Mouse (Mus musculus): ENCODE measurements around the gene Zic4. TPM values are rescaled to one million over a fixed set of nuclear protein-coding genes. Genes with fewer than 3 reads are reported as not detected.

Zic4 gene
- polyA plus RNA-seq, 1 experiment from 2014 or later = not detected

DNA sequence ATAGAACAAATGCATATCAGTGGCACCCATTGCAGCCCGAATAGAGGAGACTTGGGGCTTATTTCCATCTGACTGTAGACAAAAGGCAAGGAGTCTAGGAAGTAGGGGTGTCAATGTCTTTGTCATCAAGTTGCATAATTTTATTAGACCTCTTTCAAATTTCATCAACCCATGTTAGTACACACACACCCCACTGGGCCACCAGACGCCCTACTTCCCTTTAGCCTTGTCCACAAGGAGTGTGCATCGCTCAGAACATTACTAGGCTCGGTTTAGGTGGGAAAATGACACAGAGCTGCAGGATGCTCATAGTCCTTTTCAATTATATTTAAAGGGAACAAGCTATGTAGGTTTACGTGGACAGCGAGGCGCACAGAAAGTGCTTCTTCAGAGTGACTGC, 37.8 kb downstream of the Zic4 start:
- Histone ChIP-seq H3K4me1 (no peaks in the 10 kb centered on the region), H3K9ac (no peak overlapping the region), H3K27me3 (peaks cover 97% of the 10 kb centered on the region), H3K36me3 (no peaks in the 10 kb centered on the region), H3K9me3 (no peaks in the 10 kb centered on the region), H3K4me2 (no peak overlapping the region), H3K27ac (no peak overlapping the region), H3K4me3 (no peak overlapping the region)
- no peak for ATAC-seq (ENCODE audit: borderline replicate concordance, extremely low read depth, low FRiP score, low TSS enrichment)
- 21% methylated on average over 7 of the region's 7 CpGs for WGBS

DNA sequence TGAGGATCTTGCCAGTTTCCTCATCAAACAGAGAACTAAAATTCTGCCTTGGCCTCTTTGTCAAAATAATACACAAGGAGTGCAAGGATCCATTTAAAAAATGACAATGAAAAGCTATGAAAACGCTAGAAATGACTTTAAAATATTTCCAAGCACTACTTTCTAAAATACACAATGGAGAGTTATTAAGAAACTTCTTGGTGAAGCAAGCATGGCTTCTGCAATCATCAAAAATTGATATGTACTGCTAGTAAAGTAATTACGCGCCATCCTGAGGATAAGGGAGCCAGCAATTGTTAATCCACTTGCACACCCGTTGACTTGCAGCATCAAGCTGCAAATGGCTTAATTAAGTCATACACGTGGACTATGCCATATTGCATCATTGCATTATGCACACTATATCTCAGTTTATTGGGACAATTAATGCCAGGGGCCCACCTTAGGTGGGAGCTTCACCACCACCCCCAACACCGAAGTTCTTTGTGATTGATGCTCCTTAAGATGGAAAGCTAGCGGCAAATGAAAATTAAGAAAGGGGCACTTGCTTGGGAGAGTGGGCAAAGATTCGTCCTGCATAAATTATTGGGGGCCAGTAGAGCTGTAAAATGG, 38.4 kb downstream of the Zic4 start:
- Histone ChIP-seq H3K27me3 (peaks cover 97% of the 10 kb centered on the region), H3K9me3 (no peaks in the 10 kb centered on the region), H3K4me3 (no peak overlapping the region), H3K9ac (no peak overlapping the region), H3K4me2 (no peak overlapping the region), H3K27ac (no peak overlapping the region), H3K36me3 (no peaks in the 10 kb centered on the region), H3K4me1 (no peaks in the 10 kb centered on the region)
- 13% methylated on average over 8 of the region's 8 CpGs for WGBS
- no peak for ATAC-seq (ENCODE audit: borderline replicate concordance, extremely low read depth, low FRiP score, low TSS enrichment)

DNA sequence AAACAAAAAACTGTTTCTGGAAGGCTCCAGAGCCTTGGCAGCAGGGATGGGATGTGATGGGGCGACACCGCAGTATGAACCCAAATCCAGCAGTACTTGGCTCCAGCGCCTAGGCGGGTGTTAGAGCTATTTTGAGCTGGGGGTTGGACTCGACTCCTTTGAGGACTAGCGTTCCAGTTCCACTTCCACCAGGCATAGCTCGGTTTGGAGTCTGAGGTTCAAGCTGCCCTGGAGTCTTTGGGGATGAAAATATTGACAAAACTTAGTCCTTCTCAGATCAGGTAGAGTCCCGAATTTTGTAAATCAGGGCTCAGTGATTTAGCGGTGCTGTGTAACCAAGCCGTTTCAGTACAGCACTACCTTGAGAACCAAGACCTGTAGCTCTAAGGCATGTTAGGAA, 39.3 kb downstream of the Zic4 start:
- WGBS = under 1% methylated on average over 10 of the region's 10 CpGs
- Histone ChIP-seq H3K4me3 (no peak overlapping the region), H3K9me3 (no peaks in the 10 kb centered on the region), H3K4me1 (no peaks in the 10 kb centered on the region), H3K9ac (no peak overlapping the region), H3K27ac (no peak overlapping the region), H3K4me2 (no peak overlapping the region), H3K36me3 (no peaks in the 10 kb centered on the region), H3K27me3 (peaks cover 97% of the 10 kb centered on the region)
- no peak for ATAC-seq (ENCODE audit: borderline replicate concordance, extremely low read depth, low FRiP score, low TSS enrichment)

GRCm38 (mm10) chr9:91404229-91404628, 42.0 kb downstream of the Zic4 start:
- H3K4me3 ChIP-seq = no peak overlapping the region
- peaks cover 91% of the 10 kb centered on the region for H3K27me3 ChIP-seq
- no peak overlapping the region for H3K9ac ChIP-seq
- H3K4me2 ChIP-seq = no peak overlapping the region
- ATAC-seq (ENCODE audit: borderline replicate concordance, extremely low read depth, low FRiP score, low TSS enrichment) = no peak
- H3K27ac ChIP-seq = no peak overlapping the region
- no peaks in the 10 kb centered on the region for H3K4me1 ChIP-seq
- 2% methylated on average over 13 of the region's 13 CpGs for WGBS
- H3K36me3 ChIP-seq = no peaks in the 10 kb centered on the region
- no peaks in the 10 kb centered on the region for H3K9me3 ChIP-seq

GRCm38 (mm10) chr9:91404905-91405752, 42.9 kb downstream of the Zic4 start:
- H3K27ac ChIP-seq = no peak overlapping the region
- ATAC-seq (ENCODE audit: borderline replicate concordance, extremely low read depth, low FRiP score, low TSS enrichment) = no peak
- H3K4me2 ChIP-seq = no peak overlapping the region
- peaks cover 91% of the 10 kb centered on the region for H3K27me3 ChIP-seq
- H3K4me1 ChIP-seq = no peaks in the 10 kb centered on the region
- no peak overlapping the region for H3K9ac ChIP-seq
- no peak overlapping the region for H3K4me3 ChIP-seq
- H3K36me3 ChIP-seq = no peaks in the 10 kb centered on the region
- WGBS = under 1% methylated on average over 27 of the region's 27 CpGs
- H3K9me3 ChIP-seq = no peaks in the 10 kb centered on the region

GRCm38 (mm10) chr9:91405753-91406178, 43.6 kb downstream of the Zic4 start:
- Histone ChIP-seq H3K4me2 (no peak overlapping the region), H3K9me3 (no peaks in the 10 kb centered on the region), H3K27me3 (peaks cover 91% of the 10 kb centered on the region), H3K9ac (no peak overlapping the region), H3K4me1 (no peaks in the 10 kb centered on the region), H3K36me3 (no peaks in the 10 kb centered on the region), H3K4me3 (no peak overlapping the region), H3K27ac (no peak overlapping the region)
- ATAC-seq (ENCODE audit: borderline replicate concordance, extremely low read depth, low FRiP score, low TSS enrichment) = no peak
- under 1% methylated on average over 16 of the region's 16 CpGs for WGBS

DNA sequence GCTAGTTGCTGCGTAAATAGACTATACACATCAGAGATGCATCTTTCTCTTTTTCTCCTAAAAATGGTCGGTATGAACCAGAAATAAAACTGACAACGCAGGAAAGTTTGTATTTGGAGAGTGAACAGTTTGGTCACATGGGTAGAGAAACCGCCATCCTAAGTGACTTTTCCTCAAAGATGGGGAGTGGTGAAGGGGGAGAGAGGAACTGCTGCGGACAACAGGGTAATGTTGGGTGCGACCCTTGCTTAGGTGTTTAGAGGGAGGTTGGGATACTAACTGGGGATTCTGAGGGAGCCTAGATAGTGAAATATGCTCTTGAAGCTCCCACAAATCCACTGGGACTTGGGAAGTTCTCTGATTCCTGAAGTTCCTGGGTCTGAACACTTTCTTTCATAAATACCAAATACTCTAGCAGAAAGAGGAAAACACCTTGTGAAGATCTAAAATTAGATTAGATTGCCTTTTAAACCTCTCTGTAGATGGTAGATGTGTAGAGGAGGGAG, 44.1 kb downstream of the Zic4 start:
- no peak overlapping the region for H3K9ac ChIP-seq
- no peak overlapping the region for H3K27ac ChIP-seq
- H3K4me1 ChIP-seq = no peaks in the 10 kb centered on the region
- H3K9me3 ChIP-seq = no peaks in the 10 kb centered on the region
- H3K4me2 ChIP-seq = no peak overlapping the region
- H3K36me3 ChIP-seq = no peaks in the 10 kb centered on the region
- 1% methylated on average over 6 of the region's 6 CpGs for WGBS
- ATAC-seq (ENCODE audit: borderline replicate concordance, extremely low read depth, low FRiP score, low TSS enrichment) = no peak
- peaks cover 91% of the 10 kb centered on the region for H3K27me3 ChIP-seq
- no peak overlapping the region for H3K4me3 ChIP-seq

- Histone ChIP-seq H3K4me2 (no peak overlapping the region), H3K4me3 (no peak overlapping the region), H3K36me3 (no peaks in the 10 kb centered on the region), H3K9me3 (no peaks in the 10 kb centered on the region), H3K4me1 (no peaks in the 10 kb centered on the region), H3K9ac (no peak overlapping the region), H3K27me3 (peaks cover 76% of the 10 kb centered on the region), H3K27ac (no peak overlapping the region)
- ATAC-seq (ENCODE audit: borderline replicate concordance, extremely low read depth, low FRiP score, low TSS enrichment) = no peak
- WGBS = 2% methylated on average over 3 of the region's 3 CpGs
These were observed 47.6 kb downstream of the Zic4 start for GRCm38 (mm10) chr9:91409771-91410170.

DNA sequence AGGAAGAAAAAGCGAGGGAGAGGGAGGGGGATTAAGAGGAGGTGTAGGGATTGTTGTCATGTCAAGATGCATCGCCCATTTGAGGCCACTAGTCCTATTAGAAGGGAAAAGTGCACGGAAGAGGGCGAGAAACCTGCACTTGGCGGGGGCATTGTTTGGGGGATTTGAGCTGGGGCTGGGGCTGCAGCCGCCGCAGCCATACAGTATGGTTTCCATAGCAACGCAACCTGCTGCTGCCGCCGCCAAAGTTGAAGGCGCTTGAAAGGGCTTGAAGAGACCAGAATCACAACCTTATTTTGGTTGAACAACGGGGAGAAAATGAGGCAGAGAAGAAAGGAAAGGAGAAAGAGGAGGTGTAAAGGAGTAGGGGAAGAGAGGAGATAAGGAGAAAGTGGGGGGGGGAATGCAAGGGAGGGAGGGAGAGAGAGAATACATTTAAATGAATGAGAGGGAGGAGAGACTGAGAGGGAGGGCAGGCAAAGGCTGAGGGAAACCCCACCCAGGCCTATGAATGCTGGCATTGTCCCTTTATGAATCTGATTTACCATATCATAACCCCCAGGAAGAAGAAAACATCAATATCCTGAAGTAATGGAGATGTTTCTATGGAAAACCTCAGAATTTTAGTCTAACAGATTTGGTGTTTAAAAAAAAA, 51.9 kb downstream of the Zic4 start:
- Histone ChIP-seq H3K27me3 (peaks cover 75% of the 10 kb centered on the region), H3K4me1 (no peaks in the 10 kb centered on the region), H3K9me3 (no peaks in the 10 kb centered on the region), H3K4me2 (no peak overlapping the region), H3K36me3 (no peaks in the 10 kb centered on the region), H3K9ac (no peak overlapping the region), H3K4me3 (no peak overlapping the region), H3K27ac (no peak overlapping the region)
- no peak for ATAC-seq (ENCODE audit: borderline replicate concordance, extremely low read depth, low FRiP score, low TSS enrichment)
- 2% methylated on average over 12 of the region's 12 CpGs for WGBS

GRCm38 (mm10) chr9:91420441-91420840, 58.2 kb downstream of the Zic4 start:
- Histone ChIP-seq H3K4me2 (no peak overlapping the region), H3K4me1 (no peaks in the 10 kb centered on the region), H3K9ac (no peak overlapping the region), H3K9me3 (no peaks in the 10 kb centered on the region), H3K4me3 (no peak overlapping the region), H3K36me3 (no peaks in the 10 kb centered on the region), H3K27ac (no peak overlapping the region), H3K27me3 (peaks cover 45% of the 10 kb centered on the region)
- under 1% methylated on average over 18 of the region's 18 CpGs for WGBS
- no peak for ATAC-seq (ENCODE audit: borderline replicate concordance, extremely low read depth, low FRiP score, low TSS enrichment)
